Mouse (Mus musculus): ENCODE measurements around the gene Arid3c. TPM values are rescaled to one million over a fixed set of nuclear protein-coding genes. Genes with fewer than 3 reads are reported as not detected.
A peak's percentile ranks its signal among the peaks of the same experiment; 100 is the strongest.

Arid3c gene
- polyA plus RNA-seq, 1 experiment from 2014 or later, result not detected

GRCm38 (mm10) chr4:41758021-41758420, 27.1 kb upstream of the Arid3c start:
- peaks cover 2% of the 10 kb centered on the region; the same call in 1 of the 2 replicates for H3K36me3 ChIP-seq (ENCODE audit: control insufficient read depth, insufficient read depth, low read length)
- ATAC-seq (ENCODE audit: insufficient number of reproducible peaks, low FRiP score, low TSS enrichment, low read depth) (no peak), DNase-seq (ENCODE audit: low spot score) (no peak)
- H3K9ac ChIP-seq (ENCODE audit: low read length), result no peak overlapping the region
- H3K4me2 ChIP-seq (ENCODE audit: low read depth, severe bottlenecking), result no peak overlapping the region
- H3K4me1 ChIP-seq (ENCODE audit: control insufficient read depth, insufficient read depth, low read length), result peaks cover 31% of the 10 kb centered on the region
- 74% methylated on average over 11 of the region's 11 CpGs for WGBS
- no peak overlapping the region for H3K27ac ChIP-seq (replicated peaks; ENCODE audit: low read depth, low read length)
- H3K9me3 ChIP-seq (ENCODE audit: control insufficient read depth, low read length), result no peaks in the 10 kb centered on the region
- no peak overlapping the region for H3K4me3 ChIP-seq (ENCODE audit: low read depth, low read length)
- H3K27me3 ChIP-seq (ENCODE audit: control insufficient read depth, insufficient read depth, low read length), result no peaks in the 10 kb centered on the region

GRCm38 (mm10) chr4:41757321-41757720, 26.4 kb upstream of the Arid3c start:
- DNase-seq (ENCODE audit: low spot score) (no peak), ATAC-seq (ENCODE audit: insufficient number of reproducible peaks, low FRiP score, low TSS enrichment, low read depth) (no peak)
- 91% methylated on average over 13 of the region's 13 CpGs for WGBS

GRCm38 (mm10) chr4:41756440-41756839, 25.5 kb upstream of the Arid3c start:
- DNase-seq (ENCODE audit: low spot score), result no peak
- 79% methylated on average over 8 of the region's 8 CpGs for WGBS
- H3K9ac ChIP-seq (ENCODE audit: low read length), result peak overlapping the region; percentile 58; the same call in 1 of the 2 replicates
- H3K36me3 ChIP-seq (ENCODE audit: control insufficient read depth, insufficient read depth, low read length), result peaks cover 2% of the 10 kb centered on the region; the same call in 1 of the 2 replicates
- peak overlapping the region; percentile 93 for H3K4me2 ChIP-seq (ENCODE audit: low read depth, severe bottlenecking)
- peak overlapping the region; percentile 65 for H3K4me3 ChIP-seq (ENCODE audit: low read depth, low read length)
- no peaks in the 10 kb centered on the region for H3K27me3 ChIP-seq (ENCODE audit: control insufficient read depth, insufficient read depth, low read length)
- no peak overlapping the region for H3K27ac ChIP-seq (replicated peaks; ENCODE audit: low read depth, low read length)
- H3K4me1 ChIP-seq (ENCODE audit: control insufficient read depth, insufficient read depth, low read length), result peaks cover 21% of the 10 kb centered on the region
- ATAC-seq (ENCODE audit: insufficient number of reproducible peaks, low FRiP score, low TSS enrichment, low read depth), result no peak
- H3K9me3 ChIP-seq (ENCODE audit: control insufficient read depth, low read length), result no peaks in the 10 kb centered on the region

More at GRCm38 (mm10) chr4:41757321-41757720, 26.4 kb upstream of the Arid3c start:
- H3K36me3 ChIP-seq (ENCODE audit: control insufficient read depth, insufficient read depth, low read length), result peaks cover 2% of the 10 kb centered on the region; the same call in 1 of the 2 replicates
- peaks cover 26% of the 10 kb centered on the region for H3K4me1 ChIP-seq (ENCODE audit: control insufficient read depth, insufficient read depth, low read length)
- H3K27me3 ChIP-seq (ENCODE audit: control insufficient read depth, insufficient read depth, low read length), result no peaks in the 10 kb centered on the region
- no peak overlapping the region for H3K4me2 ChIP-seq (ENCODE audit: low read depth, severe bottlenecking)
- no peaks in the 10 kb centered on the region for H3K9me3 ChIP-seq (ENCODE audit: control insufficient read depth, low read length)
- H3K27ac ChIP-seq (replicated peaks; ENCODE audit: low read depth, low read length), result no peak overlapping the region
- H3K9ac ChIP-seq (ENCODE audit: low read length), result no peak overlapping the region
- H3K4me3 ChIP-seq (ENCODE audit: low read depth, low read length), result no peak overlapping the region

- Histone ChIP-seq H3K27ac (replicated peaks; ENCODE audit: low read depth, low read length) (peak within 1 kb of the TSS; percentile 52), H3K4me3 (ENCODE audit: low read depth, low read length) (peak within 1 kb of the TSS; percentile 65), H3K4me2 (ENCODE audit: low read depth, severe bottlenecking) (peak within 1 kb of the TSS; percentile 93), H3K9me3 (ENCODE audit: control insufficient read depth, low read length) (no peaks in the 10 kb centered on the region), H3K4me1 (ENCODE audit: control insufficient read depth, insufficient read depth, low read length) (peaks cover 14% of the 10 kb centered on the region), H3K9ac (ENCODE audit: low read length) (peak within 1 kb of the TSS; percentile 58), H3K36me3 (ENCODE audit: control insufficient read depth, insufficient read depth, low read length) (peaks cover 2% of the 10 kb centered on the region; the same call in 1 of the 2 replicates), H3K27me3 (ENCODE audit: control insufficient read depth, insufficient read depth, low read length) (no peaks in the 10 kb centered on the region)
- ATAC-seq (ENCODE audit: insufficient number of reproducible peaks, low FRiP score, low TSS enrichment, low read depth), result peak; percentile 83
- WGBS, result under 1% methylated on average over 57 of the region's 57 CpGs
- peak; percentile 90 for DNase-seq (ENCODE audit: low spot score)
Measured at GRCm38 (mm10) chr4:41755338-41756305, 24.7 kb upstream of the Arid3c start, which contains the start of gene Sigmar1. TSS of gene Sigmar1 (minus strand) at chr4:41756157.

- Histone ChIP-seq H3K9me3 (ENCODE audit: control insufficient read depth, low read length) (no peaks in the 10 kb centered on the region), H3K4me1 (ENCODE audit: control insufficient read depth, insufficient read depth, low read length) (peaks cover 11% of the 10 kb centered on the region), H3K27me3 (ENCODE audit: control insufficient read depth, insufficient read depth, low read length) (no peaks in the 10 kb centered on the region), H3K4me3 (ENCODE audit: low read depth, low read length) (peak within 1 kb of the TSS; percentile 65), H3K9ac (ENCODE audit: low read length) (peak within 1 kb of the TSS; percentile 58), H3K4me2 (ENCODE audit: low read depth, severe bottlenecking) (peak within 1 kb of the TSS; percentile 93), H3K27ac (replicated peaks; ENCODE audit: low read depth, low read length) (peak within 1 kb of the TSS; percentile 52), H3K36me3 (ENCODE audit: control insufficient read depth, insufficient read depth, low read length) (peaks cover 2% of the 10 kb centered on the region; the same call in 1 of the 2 replicates)
- DNase-seq (ENCODE audit: low spot score) (no peak), ATAC-seq (ENCODE audit: insufficient number of reproducible peaks, low FRiP score, low TSS enrichment, low read depth) (peak; percentile 42; the same call in 1 of the 2 replicates)
- WGBS, result 10% methylated on average over 14 of the region's 14 CpGs
Measured at GRCm38 (mm10) chr4:41754797-41755337, 23.9 kb upstream of the Arid3c start, which contains the start of gene Galt. TSS of gene Galt (plus strand) at chr4:41755228.

GRCm38 (mm10) chr4:41745021-41745420, 14.1 kb upstream of the Arid3c start:
- ATAC-seq (ENCODE audit: insufficient number of reproducible peaks, low FRiP score, low TSS enrichment, low read depth), result no peak
- H3K36me3 ChIP-seq (ENCODE audit: control insufficient read depth, insufficient read depth, low read length), result no peaks in the 10 kb centered on the region
- no peak overlapping the region for H3K4me3 ChIP-seq (ENCODE audit: low read depth, low read length)

GRCm38 (mm10) chr4:41744131-41744530, 13.2 kb upstream of the Arid3c start:
- ATAC-seq (ENCODE audit: insufficient number of reproducible peaks, low FRiP score, low TSS enrichment, low read depth) (no peak), DNase-seq (ENCODE audit: low spot score) (no peak)
- Histone ChIP-seq H3K27ac (replicated peaks; ENCODE audit: low read depth, low read length) (no peak overlapping the region), H3K4me1 (ENCODE audit: control insufficient read depth, insufficient read depth, low read length) (0 out of 2 replicates have a peak, but pooled peaks cover 2% of the 10 kb centered on the region), H3K27me3 (ENCODE audit: control insufficient read depth, insufficient read depth, low read length) (no peaks in the 10 kb centered on the region), H3K9me3 (ENCODE audit: control insufficient read depth, low read length) (peaks cover 5% of the 10 kb centered on the region; the same call in 1 of the 2 replicates), H3K9ac (ENCODE audit: low read length) (no peak overlapping the region), H3K4me3 (ENCODE audit: low read depth, low read length) (no peak overlapping the region), H3K36me3 (ENCODE audit: control insufficient read depth, insufficient read depth, low read length) (peaks cover under 1% of the 10 kb centered on the region; the same call in 1 of the 2 replicates), H3K4me2 (ENCODE audit: low read depth, severe bottlenecking) (no peak overlapping the region)
- 76% methylated on average over 2 of the region's 2 CpGs for WGBS

More at GRCm38 (mm10) chr4:41745021-41745420, 14.1 kb upstream of the Arid3c start:
- no peak overlapping the region for H3K4me2 ChIP-seq (ENCODE audit: low read depth, severe bottlenecking)
- WGBS, result 65% methylated on average over 1 of the region's 1 CpGs
- no peaks in the 10 kb centered on the region for H3K27me3 ChIP-seq (ENCODE audit: control insufficient read depth, insufficient read depth, low read length)
- H3K9me3 ChIP-seq (ENCODE audit: control insufficient read depth, low read length), result peaks cover 5% of the 10 kb centered on the region; the same call in 1 of the 2 replicates
- H3K27ac ChIP-seq (replicated peaks; ENCODE audit: low read depth, low read length), result no peak overlapping the region
- H3K4me1 ChIP-seq (ENCODE audit: control insufficient read depth, insufficient read depth, low read length), result 0 out of 2 replicates have a peak, but pooled peaks cover 2% of the 10 kb centered on the region
- DNase-seq (ENCODE audit: low spot score), result no peak
- H3K9ac ChIP-seq (ENCODE audit: low read length), result no peak overlapping the region

- peak; percentile 93 for ATAC-seq (ENCODE audit: insufficient number of reproducible peaks, low FRiP score, low TSS enrichment, low read depth)
- H3K27me3 ChIP-seq (ENCODE audit: control insufficient read depth, insufficient read depth, low read length), result no peaks in the 10 kb centered on the region
Measured at GRCm38 (mm10) chr4:41741158-41741560, 10.2 kb upstream of the Arid3c start.

More at GRCm38 (mm10) chr4:41741158-41741560, 10.2 kb upstream of the Arid3c start:
- H3K4me1 ChIP-seq (ENCODE audit: control insufficient read depth, insufficient read depth, low read length), result 0 out of 2 replicates have a peak, but pooled peaks cover 2% of the 10 kb centered on the region
- peak; percentile 93 for DNase-seq (ENCODE audit: low spot score)
- peaks cover 4% of the 10 kb centered on the region; the same call in 1 of the 2 replicates for H3K36me3 ChIP-seq (ENCODE audit: control insufficient read depth, insufficient read depth, low read length)
- H3K4me2 ChIP-seq (ENCODE audit: low read depth, severe bottlenecking), result peak overlapping the region; percentile 94
- under 1% methylated on average over 27 of the region's 27 CpGs for WGBS
- H3K4me3 ChIP-seq (ENCODE audit: low read depth, low read length), result peak overlapping the region; percentile 72
- H3K27ac ChIP-seq (replicated peaks; ENCODE audit: low read depth, low read length), result peak overlapping the region; percentile 56; the same call in 1 of the 2 replicates
- peak overlapping the region; percentile 75 for H3K9ac ChIP-seq (ENCODE audit: low read length)
- no peaks in the 10 kb centered on the region for H3K9me3 ChIP-seq (ENCODE audit: control insufficient read depth, low read length)
